Mouse (Mus musculus): ENCODE data around the gene Ap1b1. TPM values are rescaled to one million over a fixed set of nuclear protein-coding genes. Genes with fewer than 3 reads are reported as not detected.
A peak's percentile ranks its signal among the peaks of the same experiment; 100 is the strongest.

Gene Ap1b1
- total and polyA plus RNA-seq, 3 experiments = 38.6 to 57.8 (median 44.2) TPM

- Histone ChIP-seq H3K27ac (ENCODE audit: insufficient read depth, low read depth) (no peak overlapping the region), H3K9ac (ENCODE audit: insufficient read depth, low read depth) (no peak overlapping the region), H3K36me3 (replicated peaks in 1 of 2; ENCODE audit: control insufficient read depth in 1 of 2, insufficient read depth in 1 of 2, low read length in 1 of 2) (peaks cover 7 to 58% of the 10 kb centered on the region in 2 experiments), H3K4me1 (ENCODE audit: control insufficient read depth in 1 of 2, insufficient read depth in 2 of 2) (peaks cover 0 to 9% of the 10 kb centered on the region in 2 experiments; a peak in 2 of 4 replicates), H3K9me3 (replicated peaks; ENCODE audit: low read length) (no peaks in the 10 kb centered on the region), H3K4me3 (replicated peaks in 1 of 3; ENCODE audit: low read depth in 2 of 3, low read length in 2 of 3, poor library complexity in 1 of 3) (no peak overlapping the region), H3K79me2 (replicated peaks; ENCODE audit: control insufficient read depth, extremely low read depth, insufficient read depth, poor library complexity, severe bottlenecking) (no peaks in the 10 kb centered on the region; the same call in 1 of the 2 replicates), H3K4me2 (ENCODE audit: insufficient read depth, low read depth, poor library complexity, severe bottlenecking) (no peak overlapping the region), H3K27me3 (replicated peaks) (no peaks in the 10 kb centered on the region)
- dilution Hi-C loops (cut with MboI; ENCODE audit: extremely low pct_ligation_motif_present, extremely low pct_unique_long_range_greater_than_20kb, low sequenced_read_pairs) = no loop called here
- in situ Hi-C loops (cut with MboI; ENCODE audit: low pct_ligation_motif_present, low pct_unique_long_range_greater_than_20kb, low sequenced_read_pairs) = no loop called here
- DNase-seq (ENCODE audit: extremely low read depth) = no peak
- TF ChIP-seq MYC (IDR thresholded peaks at IDR 0.05; ENCODE audit: low read depth, low read length) = no peak
- TF ChIP-seq ZNF384 (IDR thresholded peaks at IDR 0.05; ENCODE audit: low read depth, low read length) = no peak
- no peak for TF ChIP-seq CHD2 (IDR thresholded peaks at IDR 0.05; ENCODE audit: low read length)
- no peak for TF ChIP-seq USF1 (IDR thresholded peaks at IDR 0.05; ENCODE audit: low read depth, low read length)
- TF ChIP-seq ZC3H11A (IDR thresholded peaks at IDR 0.05; ENCODE audit: low read depth, low read length) = no peak
These were observed 12.1 kb downstream of the Ap1b1 start for GRCm38 (mm10) chr11:4998762-4999161.

DNA sequence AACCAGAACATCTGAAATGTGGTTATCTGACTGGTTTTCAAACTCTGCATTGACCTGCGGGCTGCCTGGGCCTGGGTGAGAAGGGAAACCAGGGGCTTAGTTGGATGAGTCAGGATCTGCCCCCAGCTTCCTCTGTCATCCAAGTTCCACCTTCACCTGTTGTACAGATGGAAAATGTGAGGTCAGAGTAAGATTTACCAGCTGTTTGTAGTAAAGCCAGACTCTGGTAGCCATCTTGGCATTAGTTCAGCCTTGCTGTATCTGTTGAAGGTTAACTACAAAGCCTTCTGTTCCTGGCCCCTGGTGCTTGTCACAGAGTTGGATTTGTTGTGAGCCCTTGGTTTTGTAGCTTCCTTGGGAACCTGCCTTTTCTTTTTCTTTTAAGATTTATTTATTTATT lies 13.6 kb downstream of the Ap1b1 start:
- H3K27ac ChIP-seq (ENCODE audit: insufficient read depth, low read depth) = no peak overlapping the region
- H3K4me2 ChIP-seq (ENCODE audit: insufficient read depth, low read depth, poor library complexity, severe bottlenecking) = no peak overlapping the region
- H3K4me3 ChIP-seq (replicated peaks in 1 of 3; ENCODE audit: low read depth in 2 of 3, low read length in 2 of 3, poor library complexity in 1 of 3) = no peak overlapping the region
- DNase-seq (ENCODE audit: extremely low read depth) = peak; percentile 51
- in situ Hi-C loops (cut with MboI; ENCODE audit: low pct_ligation_motif_present, low pct_unique_long_range_greater_than_20kb, low sequenced_read_pairs) (no loop called here), dilution Hi-C loops (cut with MboI; ENCODE audit: extremely low pct_ligation_motif_present, extremely low pct_unique_long_range_greater_than_20kb, low sequenced_read_pairs) (no loop called here)
- H3K79me2 ChIP-seq (replicated peaks; ENCODE audit: control insufficient read depth, extremely low read depth, insufficient read depth, poor library complexity, severe bottlenecking) = no peaks in the 10 kb centered on the region; the same call in 1 of the 2 replicates
- peaks cover 7 to 57% of the 10 kb centered on the region in 2 experiments for H3K36me3 ChIP-seq (replicated peaks in 1 of 2; ENCODE audit: control insufficient read depth in 1 of 2, insufficient read depth in 1 of 2, low read length in 1 of 2)
- H3K9me3 ChIP-seq (replicated peaks; ENCODE audit: low read length) = no peaks in the 10 kb centered on the region
- H3K4me1 ChIP-seq (ENCODE audit: control insufficient read depth in 1 of 2, insufficient read depth in 2 of 2) = peaks cover 0 to 9% of the 10 kb centered on the region in 2 experiments; a peak in 2 of 4 replicates
- TF ChIP-seq MAZ (IDR thresholded peaks at IDR 0.05; ENCODE audit: low read depth, low read length) (no peak), RCOR1 (conservative IDR thresholded peaks at IDR 0.05; ENCODE audit: low read depth, low read length) (no peak), UBTF (IDR thresholded peaks at IDR 0.05; ENCODE audit: low read depth, low read length) (no peak), ELF1 (IDR thresholded peaks at IDR 0.05; ENCODE audit: low read depth, low read length) (no peak), IRF4 (IDR thresholded peaks at IDR 0.05; ENCODE audit: low read depth, low read length) (no peak), ETS1 (conservative IDR thresholded peaks at IDR 0.05; ENCODE audit: low read depth, low read length) (peak; percentile 72), MEF2A (IDR thresholded peaks at IDR 0.05; ENCODE audit: borderline replicate concordance, low read depth, low read length) (0 out of 2 replicates have a peak, but pooled peaks have one; percentile 8), JUND (conservative IDR thresholded peaks at IDR 0.05; ENCODE audit: low read depth, low read length) (peak; percentile 69), POLR2AphosphoS2 (IDR thresholded peaks at IDR 0.05; ENCODE audit: low read depth, low read length) (no peak), ZC3H11A (IDR thresholded peaks at IDR 0.05; ENCODE audit: low read depth, low read length) (no peak), CTCF (conservative IDR thresholded peaks at IDR 0.05 in 1 of 2, IDR thresholded peaks at IDR 0.05 in 1 of 2; ENCODE audit: low read depth in 2 of 2, low read length in 2 of 2) (no peak), TCF12 (IDR thresholded peaks at IDR 0.05; ENCODE audit: low read depth, low read length) (no peak), TBP (conservative IDR thresholded peaks at IDR 0.05; ENCODE audit: low read depth, low read length) (no peak), HCFC1 (IDR thresholded peaks at IDR 0.05; ENCODE audit: low read depth, low read length) (no peak), RAD21 (IDR thresholded peaks at IDR 0.05; ENCODE audit: low read depth, low read length) (no peak), ZKSCAN1 (IDR thresholded peaks at IDR 0.05; ENCODE audit: borderline replicate concordance, low read depth, low read length) (no peak), KAT2A (IDR thresholded peaks at IDR 0.05; ENCODE audit: insufficient replicate concordance, low read length) (no peak), USF1 (IDR thresholded peaks at IDR 0.05; ENCODE audit: low read depth, low read length) (no peak), JUN (IDR thresholded peaks at IDR 0.05; ENCODE audit: insufficient read depth, low read depth, low read length) (peak; percentile 67), USF2 (conservative IDR thresholded peaks at IDR 0.05; ENCODE audit: low read depth, low read length) (no peak), CHD2 (IDR thresholded peaks at IDR 0.05; ENCODE audit: low read length) (no peak), CHD1 (IDR thresholded peaks at IDR 0.05; ENCODE audit: low read depth, low read length) (no peak), ZMIZ1 (IDR thresholded peaks at IDR 0.05; ENCODE audit: low read depth, low read length) (no peak), PAX5 (IDR thresholded peaks at IDR 0.05; ENCODE audit: low read length) (no peak), SIN3A (IDR thresholded peaks at IDR 0.05; ENCODE audit: low read length) (no peak), MXI1 (IDR thresholded peaks at IDR 0.05; ENCODE audit: low read depth, low read length) (no peak), MYC (IDR thresholded peaks at IDR 0.05; ENCODE audit: low read depth, low read length) (no peak), SMC3 (IDR thresholded peaks at IDR 0.05; ENCODE audit: low read depth, low read length) (no peak), NRF1 (IDR thresholded peaks at IDR 0.05; ENCODE audit: low read depth, low read length) (no peak), EP300 (IDR thresholded peaks at IDR 0.05; ENCODE audit: low read length) (peak; percentile 36), MAFK (IDR thresholded peaks at IDR 0.05; ENCODE audit: insufficient replicate concordance, low read length) (no peak)
- H3K27me3 ChIP-seq (replicated peaks) = no peaks in the 10 kb centered on the region
- no peak overlapping the region for H3K9ac ChIP-seq (ENCODE audit: insufficient read depth, low read depth)

Data from CH12.LX (cell line).